Mouse (Mus musculus) intestine, embryonic 14.5 days (tissue): ENCODE measurements around the gene Prkar1b. TPM values are rescaled to one million over a fixed set of nuclear protein-coding genes. Genes with fewer than 3 reads are reported as not detected.
A peak's percentile ranks its signal among the peaks of the same experiment; 100 is the strongest.

Experiments
- ATAC-seq: fragments of 200-750 bp; cut with Nextera tagmentation; replicated peaks from 2 replicates; pipeline ENCODE4 v1.8.0; 2017; ENCODE audit warnings: low read depth, moderate number of reproducible peaks, moderate TSS enrichment, moderate library complexity; ENCODE audit not compliant: low FRiP score, low TSS enrichment
- DNase-seq: peaks from one replicate; pipeline ENCODE4 v3.0.0-alpha.2; 2018; ENCODE audit warnings: low spot score
- H3K27ac ChIP-seq: fragments of 300-500 bp; sonication (generic); 2 replicates; pipeline ENCODE4 v1.5.1; 2014; ENCODE audit warnings: low read depth, mild to moderate bottlenecking, control low read depth
- H3K27me3 ChIP-seq: fragments of 300-500 bp; sonication (generic); replicated peaks from 2 replicates; pipeline ENCODE4 v1.6.1; 2014; ENCODE audit warnings: low read length, control low read depth; ENCODE audit not compliant: control insufficient read depth, insufficient read depth
- H3K36me3 ChIP-seq: fragments of 300-500 bp; sonication (generic); 2 replicates; pipeline ENCODE4 v1.6.1; 2014; ENCODE audit warnings: low read length, control low read depth; ENCODE audit not compliant: control insufficient read depth, insufficient read depth
- H3K4me1 ChIP-seq: fragments of 300-500 bp; sonication (generic); replicated peaks from 2 replicates; pipeline ENCODE4 v1.6.1; 2014; ENCODE audit warnings: low read length, control low read depth, mixed read lengths; ENCODE audit not compliant: control insufficient read depth, insufficient read depth
- H3K4me2 ChIP-seq: fragments of 300-500 bp; sonication (generic); 2 replicates; pipeline ENCODE4 v1.6.1; 2014; ENCODE audit warnings: low read length
- H3K4me3 ChIP-seq: fragments of 300-500 bp; sonication (generic); 2 replicates; pipeline ENCODE4 v1.5.1; 2014; ENCODE audit warnings: low read depth, low read length, control low read depth, mixed read lengths
- H3K9ac ChIP-seq: fragments of 300-500 bp; sonication (generic); 2 replicates; pipeline ENCODE4 v1.6.1; 2014; ENCODE audit warnings: mild to moderate bottlenecking, low read length
- H3K9me3 ChIP-seq: fragments of 300-500 bp; sonication (generic); 2 replicates; pipeline ENCODE4 v1.6.1; 2016; ENCODE audit warnings: low read length, control low read depth; ENCODE audit not compliant: control insufficient read depth
- WGBS: fragments of 180-500 bp; shearing (Covaris S2); extraction: QIAGEN DNeasy Blood & Tissue Kit; methylation state at CpG from one replicate; pipeline ENCODE4 v1.1.7; 2014; 5-methylcytosine and 5-hydroxymethylcytosine counted together
- polyA plus RNA-seq: library from polyadenylated mRNA; unstranded; fragments of >200 nt; fragmentation: Nextera tagmentation; extraction: Ambion mirVana; gene quantifications from 2 replicates; pipeline ENCODE4 v1.2.1, GENCODE M21; 2014

Prkar1b gene
- polyA plus RNA-seq, 1 experiment from 2014 or later, result 25.6 TPM

DNA sequence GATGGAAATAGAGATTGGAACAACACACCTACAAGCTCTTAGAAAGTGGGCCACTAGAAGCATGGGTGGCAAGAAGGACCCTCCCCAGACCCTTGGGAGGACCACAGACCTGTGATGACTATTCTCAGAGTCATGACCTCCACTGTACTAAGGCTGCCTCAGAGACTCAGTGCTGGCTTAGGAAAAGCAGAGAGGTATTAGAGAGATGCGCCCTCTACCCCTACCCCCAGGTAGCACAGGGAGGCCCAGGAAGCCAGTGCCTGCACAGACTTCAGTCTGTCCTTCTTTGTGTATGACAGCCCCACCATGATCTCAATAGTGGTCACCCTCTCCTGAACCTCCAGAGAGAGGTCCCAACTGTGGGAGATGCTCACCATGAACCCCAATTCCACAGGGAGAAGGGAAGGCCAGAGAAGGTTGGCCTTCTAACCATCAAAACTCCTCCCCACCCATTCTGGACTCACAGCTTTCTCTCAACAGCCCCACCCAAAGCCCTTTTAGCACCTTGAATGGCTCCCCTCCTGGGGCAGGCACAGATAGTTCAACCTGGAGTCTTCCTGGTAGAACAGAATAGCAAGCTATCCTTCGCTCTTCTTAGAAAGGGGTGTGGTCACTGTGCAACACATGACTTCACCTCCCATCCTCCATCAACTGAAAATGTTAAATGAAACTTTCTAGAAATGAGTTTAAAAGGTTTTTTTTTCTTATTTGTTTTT lies 39.5 kb downstream of the Prkar1b start:
- WGBS, result 85% methylated on average over 2 of the region's 2 CpGs
- ATAC-seq (no peak), DNase-seq (no peak)
- Histone ChIP-seq H3K4me2 (no peak overlapping the region), H3K27ac (no peak overlapping the region), H3K4me1 (no peaks in the 10 kb centered on the region), H3K4me3 (no peak overlapping the region), H3K27me3 (no peaks in the 10 kb centered on the region), H3K9ac (no peak overlapping the region), H3K9me3 (no peaks in the 10 kb centered on the region), H3K36me3 (peaks cover 14% of the 10 kb centered on the region; the same call in 1 of the 2 replicates)

- Histone ChIP-seq H3K27ac (no peak overlapping the region), H3K9ac (no peak overlapping the region), H3K36me3 (peaks cover 14% of the 10 kb centered on the region; the same call in 1 of the 2 replicates), H3K4me1 (no peaks in the 10 kb centered on the region), H3K9me3 (no peaks in the 10 kb centered on the region), H3K27me3 (no peaks in the 10 kb centered on the region), H3K4me2 (no peak overlapping the region), H3K4me3 (no peak overlapping the region)
- WGBS, result 70% methylated on average over 9 of the region's 9 CpGs
- no peak for ATAC-seq
- no peak for DNase-seq
Observed at GRCm38 (mm10) chr5:139107815-139108214, 42.0 kb downstream of the Prkar1b start.

- ATAC-seq (no peak), DNase-seq (no peak)
- WGBS, result 71% methylated on average over 6 of the region's 6 CpGs
- H3K9ac ChIP-seq, result no peak overlapping the region
- H3K4me1 ChIP-seq, result peaks cover 9% of the 10 kb centered on the region
- H3K4me2 ChIP-seq, result no peak overlapping the region
- H3K9me3 ChIP-seq, result peaks cover 5% of the 10 kb centered on the region; the same call in 1 of the 2 replicates
- H3K27ac ChIP-seq, result no peak overlapping the region
- H3K36me3 ChIP-seq, result 0 out of 2 replicates have a peak, but pooled peaks cover 3% of the 10 kb centered on the region
- H3K4me3 ChIP-seq, result no peak overlapping the region
- H3K27me3 ChIP-seq, result no peaks in the 10 kb centered on the region
Observed at GRCm38 (mm10) chr5:139101783-139102182, 48.0 kb downstream of the Prkar1b start.

DNA sequence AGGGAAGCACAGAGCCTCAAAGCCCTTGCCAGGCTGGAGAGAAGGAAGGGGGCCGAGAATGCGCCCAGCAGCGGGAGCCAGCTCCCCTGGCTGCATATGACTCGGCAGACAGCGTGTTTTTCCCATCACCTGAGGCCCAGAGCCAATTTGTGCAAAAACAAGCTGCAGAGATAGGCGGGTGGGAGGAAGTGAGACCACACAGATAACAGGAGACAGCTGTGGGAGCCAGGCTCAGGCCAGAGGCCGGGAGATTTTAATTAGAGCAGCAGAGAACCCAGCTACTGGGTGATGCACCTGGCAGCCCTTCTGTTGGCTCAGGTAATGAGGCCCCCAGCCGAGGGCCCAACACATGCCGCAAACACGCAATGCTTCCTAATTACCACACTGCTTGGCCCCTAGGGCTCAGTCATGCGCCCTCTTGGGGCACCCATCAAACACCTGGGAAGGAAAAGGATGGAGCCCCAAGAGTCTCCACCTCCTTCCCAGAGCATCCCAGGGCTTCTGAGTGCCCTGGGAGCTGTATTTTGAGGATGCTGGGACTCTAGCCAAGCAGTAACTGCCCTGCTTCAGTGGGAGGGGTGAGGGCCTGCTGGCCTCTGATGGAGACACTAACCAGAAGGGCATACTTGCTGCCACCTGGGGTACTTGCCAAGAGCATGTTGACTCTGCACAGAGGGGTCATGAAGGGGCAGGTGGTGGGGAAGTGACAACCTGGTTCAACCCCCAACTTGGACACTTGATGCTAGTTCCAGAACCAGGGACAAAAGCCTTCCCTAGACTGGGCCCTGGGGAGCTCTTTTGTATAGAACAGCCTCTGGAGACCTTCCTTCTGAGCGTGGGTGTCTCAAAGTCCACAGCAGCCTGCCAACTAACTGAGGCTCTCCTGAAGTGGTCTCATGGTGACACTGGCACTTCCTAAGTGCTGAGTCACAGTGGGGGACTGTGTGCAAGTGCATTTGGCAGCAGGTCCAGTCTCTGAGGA lies 50.5 kb downstream of the Prkar1b start:
- 37% methylated on average over 12 of the region's 12 CpGs for WGBS
- H3K4me3 ChIP-seq, result no peak overlapping the region
- H3K9me3 ChIP-seq, result peaks cover 7% of the 10 kb centered on the region; the same call in 1 of the 2 replicates
- ATAC-seq (no peak), DNase-seq (no peak)
- peaks cover 19% of the 10 kb centered on the region for H3K4me1 ChIP-seq
- H3K4me2 ChIP-seq, result no peak overlapping the region
- no peaks in the 10 kb centered on the region for H3K27me3 ChIP-seq
- no peak overlapping the region for H3K27ac ChIP-seq
- H3K9ac ChIP-seq, result no peak overlapping the region
- 0 out of 2 replicates have a peak, but pooled peaks cover 3% of the 10 kb centered on the region for H3K36me3 ChIP-seq

DNA sequence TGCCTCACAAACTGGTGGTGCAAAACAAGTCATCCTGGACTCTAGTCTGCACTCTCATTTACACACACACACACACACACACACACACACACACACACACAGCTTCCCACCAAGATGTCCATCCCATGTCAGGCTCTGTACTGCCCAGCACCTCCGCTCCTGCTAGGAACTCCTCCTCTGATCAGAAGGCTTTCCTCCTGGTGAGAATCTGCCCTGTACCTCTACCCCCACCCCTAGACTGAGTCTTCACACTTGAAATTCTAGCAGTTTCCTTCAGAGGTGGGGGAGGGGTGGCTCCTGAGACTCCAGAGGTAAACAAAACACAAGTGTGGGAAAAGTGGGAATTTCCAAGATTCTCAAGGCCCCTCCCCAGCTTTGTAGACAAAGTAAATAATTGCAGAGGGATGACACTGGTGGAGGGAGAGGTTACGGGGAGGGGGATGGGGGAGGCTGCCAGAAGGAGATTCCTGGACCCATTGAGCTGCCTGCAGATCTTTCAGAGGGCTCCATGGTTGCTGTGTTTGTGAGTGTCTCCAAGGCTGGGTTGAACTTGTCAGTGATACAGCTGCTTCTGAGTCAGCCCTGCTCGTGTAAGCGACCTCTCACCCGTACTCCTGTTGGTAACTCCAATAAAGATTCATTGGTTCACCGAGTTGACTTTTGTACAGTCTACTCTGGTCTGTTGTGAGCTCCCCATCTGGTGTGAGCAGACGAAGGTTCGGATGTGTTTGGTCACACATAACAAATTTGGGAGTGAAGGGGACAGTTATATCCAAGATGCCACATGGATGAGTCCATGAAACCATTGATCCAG lies 54.3 kb downstream of the Prkar1b start:
- H3K27ac ChIP-seq, result 0 out of 2 replicates have a peak overlapping the region, but pooled peaks have one; percentile 22
- no peak; the same call in 1 of the 2 replicates for ATAC-seq
- H3K27me3 ChIP-seq, result no peaks in the 10 kb centered on the region
- H3K4me1 ChIP-seq, result peaks cover 29% of the 10 kb centered on the region
- no peaks in the 10 kb centered on the region for H3K36me3 ChIP-seq
- no peak for DNase-seq
- H3K4me3 ChIP-seq, result no peak overlapping the region
- no peak overlapping the region for H3K9ac ChIP-seq
- peaks cover 7% of the 10 kb centered on the region; the same call in 1 of the 2 replicates for H3K9me3 ChIP-seq
- no peak overlapping the region for H3K4me2 ChIP-seq
- 53% methylated on average over 8 of the region's 8 CpGs for WGBS

GRCm38 (mm10) chr5:139093534-139093933 lies 56.3 kb downstream of the Prkar1b start:
- Histone ChIP-seq H3K27ac (no peak overlapping the region), H3K4me3 (no peak overlapping the region), H3K9me3 (peaks cover 7% of the 10 kb centered on the region; the same call in 1 of the 2 replicates), H3K4me2 (no peak overlapping the region), H3K9ac (no peak overlapping the region), H3K4me1 (peaks cover 20% of the 10 kb centered on the region), H3K27me3 (no peaks in the 10 kb centered on the region), H3K36me3 (no peaks in the 10 kb centered on the region)
- ATAC-seq, result no peak
- WGBS, result 35% methylated on average over 4 of the region's 4 CpGs
- DNase-seq, result no peak

DNA sequence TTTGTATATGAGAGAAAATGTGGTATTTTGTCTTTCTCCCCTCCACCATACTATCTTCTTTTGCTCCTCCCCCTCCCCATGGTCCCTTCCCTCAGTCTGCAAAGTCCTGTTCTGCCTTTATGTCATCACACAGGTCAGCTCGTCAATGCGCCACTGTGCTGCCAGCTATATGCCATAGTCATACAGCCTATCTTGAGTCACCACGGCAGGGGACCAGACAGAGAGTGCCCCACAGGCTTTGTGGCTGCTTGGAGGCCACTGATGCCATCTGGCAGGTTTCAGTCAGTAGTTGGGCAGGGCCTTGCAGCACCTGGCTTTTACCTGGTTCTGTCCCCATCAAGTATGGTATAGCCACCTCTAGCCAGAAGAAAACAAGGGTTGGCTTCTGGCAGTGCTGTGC lies 58.1 kb downstream of the Prkar1b start:
- Histone ChIP-seq H3K27ac (no peak overlapping the region), H3K4me2 (no peak overlapping the region), H3K36me3 (no peaks in the 10 kb centered on the region), H3K27me3 (no peaks in the 10 kb centered on the region), H3K9me3 (0 out of 2 replicates have a peak, but pooled peaks cover 1% of the 10 kb centered on the region), H3K9ac (no peak overlapping the region), H3K4me1 (peaks cover 20% of the 10 kb centered on the region), H3K4me3 (no peak overlapping the region)
- 92% methylated on average over 3 of the region's 3 CpGs for WGBS
- ATAC-seq, result no peak
- DNase-seq, result no peak

DNA sequence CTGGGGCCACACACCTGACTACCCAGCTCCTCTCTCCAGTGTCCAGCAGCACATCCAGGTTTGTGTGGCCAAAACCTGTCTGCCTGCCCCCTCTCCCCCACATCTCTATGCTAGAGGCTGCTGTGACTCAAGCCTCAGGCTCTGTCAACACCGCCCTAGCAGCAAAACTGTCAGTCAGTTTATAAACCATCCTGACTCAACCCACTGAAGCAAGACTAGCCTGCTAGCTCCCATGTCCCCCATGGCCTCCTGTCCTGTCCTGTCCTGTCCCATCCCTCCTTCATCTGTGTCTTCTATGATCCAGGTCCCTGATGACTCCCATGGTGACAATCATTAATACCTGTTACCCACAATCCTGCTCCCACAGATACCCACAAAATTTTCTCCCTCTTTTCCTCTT lies 59.6 kb downstream of the Prkar1b start:
- H3K27ac ChIP-seq, result no peak overlapping the region
- ATAC-seq (no peak), DNase-seq (no peak)
- no peak overlapping the region for H3K9ac ChIP-seq
- peaks cover 12% of the 10 kb centered on the region for H3K4me1 ChIP-seq
- no peaks in the 10 kb centered on the region for H3K36me3 ChIP-seq
- H3K9me3 ChIP-seq, result no peaks in the 10 kb centered on the region
- no peak overlapping the region for H3K4me3 ChIP-seq
- 88% methylated on average over 1 of the region's 1 CpGs for WGBS
- H3K27me3 ChIP-seq, result no peaks in the 10 kb centered on the region
- H3K4me2 ChIP-seq, result no peak overlapping the region
